Mouse (Mus musculus) erythroblast, adult 5-6 weeks (primary cell): ENCODE measurements around the gene Mtch1. TPM values are rescaled to one million over a fixed set of nuclear protein-coding genes. Genes with fewer than 3 reads are reported as not detected.
"Not testable (repeated sequence)": the region's sequence is repeated elsewhere in the genome, so short reads cannot be mapped to it uniquely, and the experiment has no call there.

ENCODE experiments used
- ATAC-seq: replicated peaks from 2 replicates; pipeline ENCODE4 v1.8.0; 2016; ENCODE audit warnings: moderate number of reproducible peaks, mild to moderate bottlenecking, moderate TSS enrichment, inconsistent platforms; ENCODE audit not compliant: poor library complexity, low FRiP score, severe bottlenecking
- total RNA-seq, 2 experiments: library from RNA; stranded (forward) in 1 of 2; stranded (reverse) in 1 of 2; fragments of 150-400 nt in 1 of 2; fragments of 200-764, 138-1000 nt in 1 of 2; gene quantifications; 2 replicates each; pipeline versions ENCODE4 v1.2.3 to v1.2.4; 2015 to 2017; ENCODE audit warnings: low replicate concordance in 2 of 2

The Mtch1 gene
- total RNA-seq (2015; ENCODE audit: low replicate concordance) (19.2 and 28.0 TPM in 2 replicates), total RNA-seq (2017; ENCODE audit: low replicate concordance) (19.1 and 31.1 TPM in 2 replicates)

- ATAC-seq: peak; percentile 98
Measured at GRCm38 (mm10) chr17:29347645-29348256, at the start of gene Mtch1. Gene Mtch1, minus strand, starts transcription at chr17:29347934.

- ATAC-seq: peak; percentile 84
Measured at GRCm38 (mm10) chr17:29396821-29397242, 49.1 kb upstream of the Mtch1 start.

GRCm38 (mm10) chr17:29396056-29396799 is 48.5 kb upstream of the Mtch1 start:
- no peak for ATAC-seq

GRCm38 (mm10) chr17:29395381-29395780 is 47.6 kb upstream of the Mtch1 start:
- ATAC-seq: no peak

- not testable (repeated sequence) for ATAC-seq
Measured at GRCm38 (mm10) chr17:29394761-29395160, 47.0 kb upstream of the Mtch1 start.

- no peak for ATAC-seq
Measured at GRCm38 (mm10) chr17:29394106-29394760, 46.5 kb upstream of the Mtch1 start.

GRCm38 (mm10) chr17:29393335-29394089 is 45.8 kb upstream of the Mtch1 start:
- ATAC-seq: no peak; the same call in 1 of the 2 replicates

GRCm38 (mm10) chr17:29391280-29391679 is 43.5 kb upstream of the Mtch1 start:
- ATAC-seq: no peak

- ATAC-seq: no peak
Measured at GRCm38 (mm10) chr17:29388978-29389377, 41.2 kb upstream of the Mtch1 start.

GRCm38 (mm10) chr17:29385746-29386145 is 38.0 kb upstream of the Mtch1 start:
- ATAC-seq: no peak

GRCm38 (mm10) chr17:29384850-29385438 is 37.2 kb upstream of the Mtch1 start:
- ATAC-seq: no peak

GRCm38 (mm10) chr17:29383923-29384322 is 36.2 kb upstream of the Mtch1 start:
- no peak for ATAC-seq

- no peak for ATAC-seq
Measured at GRCm38 (mm10) chr17:29382417-29382816, 34.7 kb upstream of the Mtch1 start.

- peak; percentile 87 for ATAC-seq
Measured at GRCm38 (mm10) chr17:29381472-29381871, 33.7 kb upstream of the Mtch1 start.

GRCm38 (mm10) chr17:29380241-29380640 is 32.5 kb upstream of the Mtch1 start:
- ATAC-seq: no peak

- no peak for ATAC-seq
Measured at GRCm38 (mm10) chr17:29378056-29378455, 30.3 kb upstream of the Mtch1 start.

- ATAC-seq: no peak
Measured at GRCm38 (mm10) chr17:29375871-29376270, 28.1 kb upstream of the Mtch1 start.

GRCm38 (mm10) chr17:29370984-29371723 is 23.4 kb upstream of the Mtch1 start:
- ATAC-seq: peak; percentile 81

- ATAC-seq: no peak
Measured at GRCm38 (mm10) chr17:29368726-29369125, 21.0 kb upstream of the Mtch1 start.
